Mouse (Mus musculus) mouse embryonic stem cell (cell line): ENCODE data around the gene Supt3.

Experiments
- in situ Hi-C, 2 experiments: fragments of 300-500 bp; cut with MboI; formaldehyde crosslinking; loops; 1 replicate in 1 of 2; 3 replicates in 1 of 2; pipeline ENCODE4 v1.14.3; 2019 to 2020; ENCODE audit warnings: low sequenced_read_pairs in 2 of 2, low pct_unique_long_range_greater_than_20kb in 1 of 2, mixed read lengths in 1 of 2; ENCODE audit not compliant: unreplicated experiment in 1 of 2

Gene Supt3

DNA sequence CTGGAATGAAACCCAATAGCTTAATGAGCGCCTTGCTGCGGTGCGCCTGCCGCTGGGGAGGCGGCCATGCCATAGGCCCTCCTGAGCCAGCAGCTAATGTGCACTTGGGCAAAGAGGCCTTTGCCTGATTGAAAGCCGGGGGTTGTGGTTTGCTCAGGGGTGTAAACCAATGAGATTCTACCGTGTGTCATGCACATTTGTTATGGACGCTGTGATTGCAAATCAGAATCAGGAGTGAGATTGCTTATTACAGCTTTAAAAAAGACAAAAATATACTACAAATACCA, 296.3 kb downstream of the Supt3 start:
- in situ Hi-C loops = no loop called here

DNA sequence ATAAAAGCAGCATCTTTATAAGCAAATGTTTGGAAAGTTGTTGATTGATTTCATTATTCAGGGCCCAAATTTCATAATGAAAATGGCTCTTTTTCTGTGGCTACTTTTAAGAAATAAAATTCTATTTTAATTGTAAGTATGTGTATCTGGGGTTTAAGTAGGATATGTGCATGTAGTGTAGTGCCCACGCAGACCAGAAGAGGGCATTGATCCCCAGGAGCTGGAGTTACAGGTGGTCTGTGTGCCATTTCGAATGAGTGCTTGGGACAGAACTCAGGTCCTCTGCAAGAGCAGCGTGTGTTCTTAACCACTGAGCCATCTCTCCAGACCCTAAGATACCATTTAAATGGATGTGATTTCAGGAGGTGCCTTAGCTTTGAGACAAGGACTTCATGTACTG, 296.8 kb downstream of the Supt3 start:
- in situ Hi-C loops = no loop called here

DNA sequence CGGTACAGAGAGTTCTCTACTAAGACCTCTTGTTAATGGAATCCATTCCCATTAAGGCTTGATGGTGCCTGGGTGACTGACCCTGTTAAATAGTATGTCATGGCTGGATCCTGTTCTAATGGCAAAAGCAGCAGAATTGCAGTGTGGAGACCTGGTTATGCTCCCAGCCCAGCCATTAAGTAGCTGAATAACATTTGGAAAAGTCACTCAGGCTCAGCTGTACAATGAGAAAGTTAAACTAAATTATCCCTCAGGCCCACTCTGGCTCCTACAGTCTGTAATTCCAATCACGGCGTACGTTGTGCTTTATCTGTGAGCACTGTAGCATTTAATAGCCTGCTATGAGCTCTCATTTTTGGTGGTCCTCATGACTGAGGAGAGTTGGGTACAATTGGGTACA, 300.0 kb downstream of the Supt3 start:
- in situ Hi-C loops = no loop called here

GRCm38 (mm10) chr17:45077921-45078640, 301.1 kb downstream of the Supt3 start:
- in situ Hi-C loops = no loop called here

- in situ Hi-C loops = no loop called here
Observed at GRCm38 (mm10) chr17:45081521-45081920, 304.6 kb downstream of the Supt3 start.

DNA sequence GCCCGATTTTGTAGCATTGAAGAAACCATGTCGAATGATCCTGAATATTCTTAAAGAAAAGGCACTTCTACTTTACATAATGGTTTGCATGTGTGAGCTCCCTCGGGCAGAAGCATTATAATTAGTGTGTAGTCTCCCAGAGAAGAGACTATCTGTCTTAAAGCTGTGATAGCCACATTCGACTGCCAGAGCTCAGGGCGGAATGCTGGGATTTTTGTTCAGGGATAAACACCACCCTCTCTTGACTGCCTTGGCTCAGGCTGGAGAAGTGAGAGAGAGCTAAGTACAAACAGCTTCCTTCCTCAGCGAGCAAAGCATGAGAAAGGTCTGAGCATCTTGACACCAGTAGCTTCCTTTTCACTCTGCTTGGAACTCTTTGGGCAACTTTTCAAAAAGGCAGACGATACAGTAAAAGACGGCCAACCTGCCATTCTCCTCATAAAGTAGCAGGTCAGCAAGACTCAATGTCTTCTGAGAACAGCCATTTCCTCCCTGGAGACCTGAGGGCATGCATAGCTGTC, 305.1 kb downstream of the Supt3 start:
- in situ Hi-C loops = no loop called here

DNA sequence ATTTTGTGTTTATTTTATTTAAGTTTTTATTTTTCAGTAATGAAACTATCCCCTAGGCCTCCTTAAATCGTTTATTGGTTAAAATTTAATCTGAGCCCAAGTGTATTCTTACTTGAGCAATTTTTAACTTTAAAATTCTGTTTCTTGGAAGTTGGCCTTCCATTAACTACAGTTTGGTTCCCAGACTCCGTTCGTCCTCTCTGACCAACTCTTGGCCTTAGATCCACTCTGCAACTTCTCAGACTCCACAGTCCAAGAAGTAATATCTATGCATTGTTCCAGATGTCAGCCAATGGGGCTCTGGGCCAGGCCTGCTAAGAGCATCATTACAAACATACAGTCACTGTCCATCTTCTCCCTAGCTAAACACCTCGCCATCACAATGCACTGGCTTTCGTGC, 309.4 kb downstream of the Supt3 start:
- in situ Hi-C loops = no loop called here

GRCm38 (mm10) chr17:45087022-45087421, 310.1 kb downstream of the Supt3 start:
- in situ Hi-C loops = no loop called here

DNA sequence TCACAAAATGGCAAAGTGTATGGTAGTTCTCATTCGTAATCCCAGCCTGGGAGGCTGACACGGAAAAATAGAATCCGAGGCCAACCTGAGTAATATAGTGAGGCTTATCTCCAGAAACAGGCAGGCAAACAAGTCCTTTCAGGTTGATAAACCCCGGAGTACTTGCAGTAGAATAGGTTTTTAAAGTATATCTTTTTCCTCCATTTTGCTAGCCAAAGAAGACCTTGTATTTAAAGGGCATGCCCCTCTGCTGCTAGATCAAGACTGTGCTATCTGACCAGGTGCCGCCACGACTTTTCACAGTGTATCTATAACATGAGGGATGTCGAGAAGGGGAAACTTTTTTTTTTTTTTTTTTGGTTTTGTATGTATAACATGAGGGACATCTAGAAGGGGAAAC, 324.1 kb downstream of the Supt3 start:
- in situ Hi-C loops = no loop called here

GRCm38 (mm10) chr17:45115386-45115785, 338.4 kb downstream of the Supt3 start:
- in situ Hi-C loops = no loop called here

DNA sequence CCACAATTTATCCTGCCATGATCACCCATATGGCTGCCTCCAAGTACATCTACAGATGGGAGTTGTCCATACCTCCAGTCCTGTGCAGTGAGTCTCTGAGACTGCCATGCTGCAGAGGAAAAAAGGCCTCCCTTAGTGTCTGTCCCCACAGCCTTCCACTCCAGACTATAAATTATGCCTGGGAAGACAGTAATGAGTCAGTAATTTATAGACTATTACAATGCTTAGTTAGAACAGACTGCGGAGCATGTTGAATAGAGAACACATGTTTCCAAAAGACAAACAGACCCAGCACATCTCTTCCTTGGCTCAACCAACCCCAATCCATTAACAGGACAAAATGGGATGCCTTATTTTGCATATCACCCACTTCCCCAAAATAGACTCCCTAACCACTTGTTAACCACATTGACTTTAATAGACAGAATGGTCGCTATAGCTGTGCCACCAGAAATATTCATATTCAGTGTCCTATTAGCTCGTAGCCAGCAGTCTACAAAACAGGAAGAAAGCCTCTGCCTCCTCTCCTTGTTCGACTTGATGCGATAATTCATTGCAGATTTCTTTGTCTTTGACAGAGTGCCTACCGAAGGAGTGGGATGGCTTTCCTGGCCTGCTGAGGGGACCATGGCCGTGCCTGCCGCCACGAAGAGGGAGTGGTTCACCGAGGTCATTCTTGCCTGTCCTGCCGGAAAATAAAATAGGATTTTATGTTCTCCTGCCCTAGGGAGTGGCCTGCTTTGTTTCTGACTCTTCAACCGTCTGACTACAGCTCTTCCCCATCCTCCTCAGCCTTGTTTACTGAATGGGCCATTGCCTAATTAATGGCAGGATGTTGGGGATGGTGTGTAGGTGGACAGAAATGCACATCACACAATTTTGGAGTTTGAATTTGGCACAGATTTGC, 341.9 kb downstream of the Supt3 start:
- in situ Hi-C loops = no loop called here

DNA sequence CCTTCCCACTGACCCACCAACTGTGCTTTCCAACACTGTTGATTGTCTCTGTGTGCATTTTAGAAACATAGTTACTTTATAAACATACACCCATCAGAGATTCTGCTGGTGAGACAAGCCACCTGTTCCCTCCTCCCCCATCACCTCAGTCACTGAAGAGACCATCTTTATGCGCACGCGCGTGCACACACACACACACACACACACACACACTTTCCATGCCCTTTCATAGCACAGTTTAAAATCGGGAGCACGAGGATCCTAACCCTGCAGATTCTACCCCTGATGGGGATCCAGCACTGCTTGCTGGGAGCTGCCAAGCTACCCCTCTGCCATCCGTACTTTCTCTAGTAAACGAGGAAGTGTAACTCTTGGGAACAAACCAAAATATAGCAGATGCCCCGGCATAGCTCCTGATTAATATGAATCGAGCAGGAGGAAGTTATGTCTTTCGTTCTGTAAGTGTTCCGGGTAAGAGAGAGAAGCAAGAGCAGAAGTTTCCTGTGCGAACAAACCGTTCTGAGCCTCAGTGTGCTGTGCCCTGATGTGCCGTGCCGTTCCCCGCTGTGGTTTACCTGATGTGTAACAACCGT, 342.8 kb downstream of the Supt3 start:
- in situ Hi-C loops = no loop called here

- in situ Hi-C loops = no loop called here
Observed at GRCm38 (mm10) chr17:45123856-45124255, 346.9 kb downstream of the Supt3 start.

DNA sequence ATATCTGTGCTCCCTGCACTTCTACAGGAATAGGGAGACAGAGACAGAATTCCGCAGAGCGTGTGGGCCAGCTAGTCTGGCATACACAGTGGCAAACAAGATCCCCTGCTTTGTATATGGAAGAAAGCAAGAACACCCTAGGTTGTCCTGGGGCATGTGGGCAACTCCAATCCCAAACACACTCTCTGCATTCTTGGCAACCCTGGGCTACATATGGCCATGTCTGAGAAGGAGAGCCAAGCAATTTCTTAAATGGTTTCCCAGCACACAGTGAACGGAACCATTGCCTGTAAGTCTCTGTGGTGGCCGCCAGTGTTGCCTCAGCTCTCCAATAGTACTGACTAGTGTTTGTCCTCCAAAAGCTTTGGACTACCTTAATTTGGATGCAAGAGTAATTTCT, 351.7 kb downstream of the Supt3 start:
- in situ Hi-C loops = no loop called here

GRCm38 (mm10) chr17:45133501-45134400, 356.8 kb downstream of the Supt3 start:
- in situ Hi-C loops = no loop called here

DNA sequence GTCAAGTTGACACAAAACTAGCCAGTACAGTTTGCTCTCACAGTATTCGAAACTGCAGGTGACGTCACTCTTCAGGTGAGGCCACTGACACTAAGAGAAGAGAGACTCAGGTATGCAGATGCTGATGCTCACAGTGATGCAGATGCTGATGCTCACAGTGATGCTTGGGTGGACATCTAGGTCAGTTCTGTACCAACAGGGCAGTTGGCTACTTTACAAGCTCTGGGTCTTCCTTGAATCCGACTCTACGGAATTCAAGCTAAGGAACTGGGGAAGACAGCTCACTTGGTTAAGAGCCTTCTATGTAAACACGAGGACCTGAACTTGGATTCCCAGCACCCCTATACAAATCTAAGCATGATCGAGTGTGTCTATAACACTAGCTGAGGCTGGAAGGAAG, 359.5 kb downstream of the Supt3 start:
- in situ Hi-C loops = no loop called here

GRCm38 (mm10) chr17:45143043-45143442, 366.1 kb downstream of the Supt3 start:
- in situ Hi-C loops = no loop called here

- in situ Hi-C loops = no loop called here
Observed at GRCm38 (mm10) chr17:45144656-45145055, 367.7 kb downstream of the Supt3 start.
